Mouse (Mus musculus): ENCODE data around the gene Neurl1a.

GRCm38 (mm10) chr19:47178001-47178400, 619 bp upstream of the Neurl1a start:
- TF ChIP-seq CTCF (IDR thresholded peaks at IDR 0.05; ENCODE audit: low read depth) (peak; percentile 73), EP300 (optimal IDR thresholded peaks at IDR 0.05) (no peak)

All from stomach, postnatal 0 days (tissue).